Mouse (Mus musculus) CH12.LX (cell line): ENCODE results near the gene Rrp15. TPM values are rescaled to one million over a fixed set of nuclear protein-coding genes. Genes with fewer than 3 reads are reported as not detected.

ENCODE experiments used
- DNase-seq: peaks from one replicate; pipeline ENCODE4 v3.0.0-alpha.2; 2013; ENCODE audit errors: extremely low read depth
- H3K27ac ChIP-seq: 2 replicates; pipeline ENCODE4 v1.5.1; 2012; ENCODE audit warnings: low read depth, mild to moderate bottlenecking, control low read depth, moderate library complexity; ENCODE audit not compliant: insufficient read depth
- H3K27me3 ChIP-seq: replicated peaks from 2 replicates; pipeline ENCODE3; 2012; ENCODE audit warnings: inconsistent platforms
- H3K36me3 ChIP-seq, 2 experiments: replicated peaks in 1 of 2; 2 replicates each; pipeline versions ENCODE3 to v1.6.1; 2012; ENCODE audit warnings: inconsistent platforms in 1 of 2, low read length in 1 of 2, mild to moderate bottlenecking in 1 of 2, mixed read lengths in 1 of 2, moderate library complexity in 1 of 2; ENCODE audit not compliant: control insufficient read depth in 1 of 2, insufficient read depth in 1 of 2
- H3K4me1 ChIP-seq, 2 experiments: 2 replicates each; pipeline ENCODE4 v1.6.1; 2012; ENCODE audit warnings: inconsistent platforms in 1 of 2, moderate library complexity in 1 of 2; ENCODE audit not compliant: insufficient read depth in 2 of 2, control insufficient read depth in 1 of 2
- H3K4me2 ChIP-seq: 2 replicates; pipeline ENCODE4 v1.6.1; 2012; ENCODE audit warnings: low read depth, mild to moderate bottlenecking, control low read depth; ENCODE audit not compliant: poor library complexity, insufficient read depth, severe bottlenecking
- H3K4me3 ChIP-seq, 3 experiments: fragments of 150-350 bp in 1 of 3; sonication (generic) in 1 of 3; replicated peaks in 1 of 3; 2 replicates each; pipeline versions ENCODE3 to v1.5.1; 2011 to 2012; ENCODE audit warnings: low read depth in 2 of 3, low read length in 2 of 3, mild to moderate bottlenecking in 2 of 3, moderate library complexity in 2 of 3, control low read depth in 1 of 3, improper control_type of control experiment in 1 of 3, inconsistent platforms in 1 of 3, mixed read lengths in 1 of 3; ENCODE audit not compliant: poor library complexity in 1 of 3
- H3K79me2 ChIP-seq: replicated peaks from 2 replicates; pipeline ENCODE4 v1.6.1; 2012; ENCODE audit warnings: mild to moderate bottlenecking, moderate library complexity; ENCODE audit not compliant: control insufficient read depth, poor library complexity, insufficient read depth, severe bottlenecking; ENCODE audit errors: extremely low read depth
- H3K9ac ChIP-seq: 2 replicates; pipeline ENCODE4 v1.6.1; 2012; ENCODE audit warnings: low read depth, mild to moderate bottlenecking, control low read depth, moderate library complexity; ENCODE audit not compliant: insufficient read depth
- H3K9me3 ChIP-seq: replicated peaks from 2 replicates; pipeline ENCODE3; 2012; ENCODE audit warnings: low read length, inconsistent platforms, mixed read lengths
- BHLHE40 ChIP-seq: IDR thresholded peaks from 2 replicates; pipeline ENCODE4 v1.6.1; 2011; ENCODE audit warnings: mild to moderate bottlenecking, low read depth, low read length, improper control_type of control experiment
- CTCF ChIP-seq, 2 experiments: IDR thresholded peaks in 1 of 2; conservative IDR thresholded peaks in 1 of 2; 2 replicates each; pipeline ENCODE4 v1.5.1; 2011 to 2012; ENCODE audit warnings: low read depth in 2 of 2, low read length in 2 of 2, improper control_type of control experiment in 1 of 2, inconsistent platforms in 1 of 2, mild to moderate bottlenecking in 1 of 2, moderate library complexity in 1 of 2
- E2F4 ChIP-seq: IDR thresholded peaks from 2 replicates; pipeline ENCODE4 v1.6.1; 2011; ENCODE audit warnings: low read depth, low read length, improper control_type of control experiment; ENCODE audit not compliant: insufficient replicate concordance
- EP300 ChIP-seq: IDR thresholded peaks from 2 replicates; pipeline ENCODE4 v1.6.1; 2011; ENCODE audit warnings: low read length, improper control_type of control experiment
- GABPA ChIP-seq: IDR thresholded peaks from 2 replicates; pipeline ENCODE4 v1.6.1; 2012; ENCODE audit warnings: low read depth, low read length, improper control_type of control experiment, inconsistent platforms; ENCODE audit not compliant: insufficient replicate concordance
- IRF4 ChIP-seq: IDR thresholded peaks from 2 replicates; pipeline ENCODE4 v1.6.1; 2014; ENCODE audit warnings: low read depth, mild to moderate bottlenecking, inconsistent platforms, low read length, improper control_type of control experiment
- JUN ChIP-seq: IDR thresholded peaks from 2 replicates; pipeline ENCODE4 v1.6.1; 2011; ENCODE audit warnings: low read depth, mild to moderate bottlenecking, low read length, improper control_type of control experiment, moderate library complexity; ENCODE audit not compliant: insufficient read depth
- KAT2A ChIP-seq: IDR thresholded peaks from 2 replicates; pipeline ENCODE4 v1.6.1; 2012; ENCODE audit warnings: low read length, improper control_type of control experiment, inconsistent platforms; ENCODE audit not compliant: insufficient replicate concordance
- MAX ChIP-seq: IDR thresholded peaks from 2 replicates; pipeline ENCODE4 v1.6.1; 2011; ENCODE audit warnings: low read length, improper control_type of control experiment
- MYC ChIP-seq: IDR thresholded peaks from 2 replicates; pipeline ENCODE4 v1.6.1; 2011; ENCODE audit warnings: low read depth, mild to moderate bottlenecking, improper control_type of control experiment, low read length
- NELFE ChIP-seq: IDR thresholded peaks from 2 replicates; pipeline ENCODE4 v1.6.1; 2011; ENCODE audit warnings: low read depth, low read length, improper control_type of control experiment
- PAX5 ChIP-seq: IDR thresholded peaks from 2 replicates; pipeline ENCODE4 v1.6.1; 2012; ENCODE audit warnings: low read length, inconsistent platforms, mixed read lengths
- POLR2A ChIP-seq: IDR thresholded peaks from 2 replicates; pipeline ENCODE4 v1.6.1; 2011; ENCODE audit warnings: low read depth, mild to moderate bottlenecking, improper control_type of control experiment, low read length
- RAD21 ChIP-seq: IDR thresholded peaks from 2 replicates; pipeline ENCODE4 v1.6.1; 2011; ENCODE audit warnings: low read depth, mild to moderate bottlenecking, low read length, improper control_type of control experiment, moderate library complexity
- SIN3A ChIP-seq: IDR thresholded peaks from 2 replicates; pipeline ENCODE4 v1.6.1; 2012; ENCODE audit warnings: low read length, improper control_type of control experiment, inconsistent platforms
- SMC3 ChIP-seq: IDR thresholded peaks from 2 replicates; pipeline ENCODE4 v1.6.1; 2011; ENCODE audit warnings: low read depth, low read length, improper control_type of control experiment
- TBP ChIP-seq: conservative IDR thresholded peaks from 2 replicates; pipeline ENCODE4 v1.6.1; 2011; ENCODE audit warnings: low read depth, low read length, improper control_type of control experiment
- TCF12 ChIP-seq: IDR thresholded peaks from 2 replicates; pipeline ENCODE4 v1.6.1; 2014; ENCODE audit warnings: low read depth, mild to moderate bottlenecking, inconsistent platforms, low read length, improper control_type of control experiment
- UBTF ChIP-seq: IDR thresholded peaks from 2 replicates; pipeline ENCODE4 v1.6.1; 2012; ENCODE audit warnings: low read depth, mild to moderate bottlenecking, inconsistent platforms, low read length, improper control_type of control experiment, moderate library complexity
- USF2 ChIP-seq: conservative IDR thresholded peaks from 2 replicates; pipeline ENCODE4 v1.6.1; 2011; ENCODE audit warnings: low read depth, low read length, improper control_type of control experiment
- ZKSCAN1 ChIP-seq: IDR thresholded peaks from 2 replicates; pipeline ENCODE4 v1.6.1; 2012; ENCODE audit warnings: low read depth, inconsistent platforms, low read length, improper control_type of control experiment, borderline replicate concordance
- dilution Hi-C: fragments of 300-500 bp; cut with MboI; formaldehyde crosslinking; loops from 2 replicates; pipeline ENCODE4 v1.14.3; 2020; ENCODE audit warnings: low sequenced_read_pairs; ENCODE audit not compliant: extremely low pct_unique_long_range_greater_than_20kb, extremely low pct_ligation_motif_present
- in situ Hi-C: fragments of 300-500 bp; cut with MboI; formaldehyde crosslinking; loops from 3 replicates; pipeline ENCODE4 v1.14.3; 2019; ENCODE audit warnings: low sequenced_read_pairs, low pct_ligation_motif_present, low pct_unique_long_range_greater_than_20kb, mixed read lengths
- polyA plus RNA-seq: library from polyadenylated mRNA; unstranded; fragments of >175 nt; gene quantifications from 2 replicates; pipeline ENCODE4 v1.2.1, GENCODE M21; 2012; ENCODE audit warnings: low read depth; ENCODE audit not compliant: insufficient read length
- total RNA-seq, 2 experiments: library from RNA; depleted of rRNA; stranded (reverse); fragments of 300-350 nt in 1 of 2; fragments of >200 nt in 1 of 2; gene quantifications; 2 replicates each; pipeline ENCODE4 v1.2.3; 2012 to 2014

Rrp15 gene
- total and polyA plus RNA-seq, 3 experiments: 83.8 to 176 (median 172) TPM

DNA sequence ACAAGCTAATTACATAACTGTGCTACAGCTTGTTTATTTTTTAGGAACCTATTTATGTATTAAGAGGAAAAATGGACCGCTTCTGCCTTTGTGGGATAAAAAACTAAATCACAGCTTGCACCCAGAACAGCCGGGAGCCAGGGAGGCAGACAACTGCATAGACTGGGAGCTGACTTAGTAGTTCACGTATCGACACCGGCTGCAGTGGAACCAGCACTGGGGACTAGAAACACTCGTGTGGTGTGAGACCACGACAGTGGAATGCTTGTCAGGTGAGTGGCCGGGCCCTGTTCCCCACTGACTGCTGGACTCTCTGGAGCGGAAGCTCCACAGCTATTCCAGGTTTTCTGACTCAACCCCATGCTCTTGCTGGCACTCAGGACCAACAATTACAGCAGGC lies 26.9 kb downstream of the Rrp15 start:
- no peak overlapping the region for H3K4me2 ChIP-seq

DNA sequence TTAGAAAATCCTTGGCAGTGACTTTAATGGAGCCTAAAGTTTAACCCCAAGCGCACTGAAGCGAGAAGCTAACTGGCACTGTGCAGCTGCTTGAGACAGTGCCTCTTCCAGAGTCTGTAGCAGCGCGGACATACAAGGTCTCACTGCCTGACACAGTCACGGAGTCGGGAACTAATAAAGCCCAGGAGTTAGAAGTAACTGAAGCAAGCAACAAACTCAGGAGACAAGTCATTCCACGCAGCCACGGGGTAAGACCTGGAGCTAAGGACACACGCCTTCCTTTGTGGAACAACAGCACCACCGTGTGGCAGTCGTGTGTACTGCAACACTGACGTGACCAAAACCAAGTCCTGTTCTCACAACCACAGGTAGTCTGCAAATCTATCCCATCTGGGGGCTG lies 27.3 kb downstream of the Rrp15 start:
- H3K27ac ChIP-seq: no peak overlapping the region
- H3K79me2 ChIP-seq: 0 out of 2 replicates have a peak, but pooled peaks cover 3% of the 10 kb centered on the region
- peaks cover 42 to 91% of the 10 kb centered on the region in 2 experiments for H3K36me3 ChIP-seq
- H3K9ac ChIP-seq: no peak overlapping the region
- no peaks in the 10 kb centered on the region for H3K27me3 ChIP-seq
- peaks cover 0 to 2% of the 10 kb centered on the region in 2 experiments; a peak in 1 of 4 replicates for H3K4me1 ChIP-seq
- H3K9me3 ChIP-seq: no peaks in the 10 kb centered on the region
- H3K4me2 ChIP-seq: no peak overlapping the region
- no peak overlapping the region for H3K4me3 ChIP-seq
- TF ChIP-seq SIN3A: no peak
- TF ChIP-seq CTCF (conservative IDR thresholded peaks at IDR 0.05 in 1 of 2, IDR thresholded peaks at IDR 0.05 in 1 of 2; ENCODE audit: low read depth in 2 of 2, low read length in 2 of 2): peak; percentile 80 to 99
- TF ChIP-seq IRF4: peak; percentile 24; the same call in 1 of the 2 replicates
- TF ChIP-seq UBTF: no peak
- peak; percentile 77 for TF ChIP-seq RAD21
- TF ChIP-seq TBP: no peak
- peak; percentile 37; the same call in 1 of the 2 replicates for TF ChIP-seq MAX
- TF ChIP-seq SMC3: peak; percentile 48
- TF ChIP-seq NELFE: 0 out of 2 replicates have a peak, but pooled peaks have one; percentile 17
- TF ChIP-seq, all 38 proteins: peak for 6
- DNase-seq: peak; percentile 81
- in situ Hi-C loops: loop anchor here (25.0 kb wide), 1 partner anchor 1035 kb away; no protein-coding TSS in a partner anchor
- dilution Hi-C loops: no loop called here

More for the DNA sequence above, 26.9 kb downstream of the Rrp15 start:
- H3K27ac ChIP-seq: no peak overlapping the region
- no peak overlapping the region for H3K9ac ChIP-seq
- in situ Hi-C loops (loop anchor here (25.0 kb wide), 1 partner anchor 1035 kb away; no protein-coding TSS in a partner anchor), dilution Hi-C loops (no loop called here)
- no peaks in the 10 kb centered on the region for H3K9me3 ChIP-seq
- H3K36me3 ChIP-seq: peaks cover 42 to 91% of the 10 kb centered on the region in 2 experiments
- H3K79me2 ChIP-seq: 0 out of 2 replicates have a peak, but pooled peaks cover 3% of the 10 kb centered on the region
- TF ChIP-seq CTCF (conservative IDR thresholded peaks at IDR 0.05 in 1 of 2, IDR thresholded peaks at IDR 0.05 in 1 of 2; ENCODE audit: low read depth in 2 of 2, low read length in 2 of 2) (no peak), GABPA (no peak), USF2 (no peak), POLR2A (no peak), EP300 (no peak), BHLHE40 (no peak), MYC (no peak), ZKSCAN1 (no peak), E2F4 (no peak), KAT2A (no peak), TBP (no peak), TCF12 (no peak), NELFE (no peak), PAX5 (no peak), SIN3A (no peak), JUN (no peak)
- H3K4me3 ChIP-seq: no peak overlapping the region
- DNase-seq: no peak
- H3K27me3 ChIP-seq: no peaks in the 10 kb centered on the region
- H3K4me1 ChIP-seq: peaks cover 0 to 2% of the 10 kb centered on the region in 2 experiments; a peak in 1 of 4 replicates
